Mouse (Mus musculus) colon, adult 2 months (tissue): ENCODE results near the gene 4931428L18Rik. TPM values are rescaled to one million over a fixed set of nuclear protein-coding genes. Genes with fewer than 3 reads are reported as not detected.

ENCODE experiments used
- polyA plus RNA-seq: library from polyadenylated mRNA; depleted of rRNA; stranded (reverse); fragments of >200 nt; gene quantifications from 2 replicates; pipeline ENCODE4 v1.2.3, GENCODE M21; 2012; rRNA removed

The 4931428L18Rik gene
- polyA plus RNA-seq = 0.10 TPM in 1 of 2 replicates, not detected in the other

DNA sequence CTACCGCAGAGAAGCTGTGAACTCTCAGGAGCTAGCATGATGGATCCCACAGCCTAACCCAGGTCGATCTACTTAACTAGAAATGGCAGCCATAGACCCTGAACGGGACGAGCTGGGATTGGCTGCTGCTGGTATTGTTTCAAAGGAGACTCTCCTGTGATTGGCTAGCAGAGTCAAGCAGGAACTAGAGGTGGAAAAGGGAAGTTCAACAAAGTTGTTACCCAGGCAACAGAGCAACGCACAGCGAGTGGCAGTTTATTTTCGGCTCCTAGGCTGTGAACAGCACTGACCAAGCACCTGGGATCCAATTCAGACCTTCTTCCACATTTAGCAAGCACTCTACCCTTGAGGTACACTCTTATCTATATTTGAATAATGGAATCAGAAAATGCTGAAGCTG, at the start of gene 4931428L18Rik, which contains the start of gene Pih1d3:
Gene 4931428L18Rik, minus strand, starts transcription at position 121 of the 400 bp plus-strand sequence.
Gene Pih1d3, plus strand, starts transcription at position 275 of the 400 bp plus-strand sequence.

DNA sequence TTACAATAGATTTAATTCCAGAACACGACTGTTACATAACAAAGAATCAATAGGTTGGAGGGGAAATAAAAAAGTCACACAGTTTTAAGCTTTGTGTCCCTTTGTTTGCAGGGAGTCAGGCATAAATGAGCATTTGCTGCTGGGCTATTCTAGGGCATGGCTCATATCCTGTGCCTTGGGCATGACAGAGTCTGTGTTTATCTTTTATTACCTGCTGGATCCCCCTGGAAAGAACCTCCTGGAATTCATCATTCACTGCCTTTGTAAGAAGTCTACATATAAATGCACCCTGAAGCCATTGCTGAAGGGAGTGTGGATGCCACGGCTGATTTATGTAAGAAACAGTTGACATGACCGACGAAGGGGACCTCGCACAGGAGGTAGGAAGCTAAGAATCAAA, 46.4 kb downstream of the 4931428L18Rik start, which contains the start of gene Lgsn:
Gene Lgsn, plus strand, starts transcription at position 301 of the 400 bp plus-strand sequence.

DNA sequence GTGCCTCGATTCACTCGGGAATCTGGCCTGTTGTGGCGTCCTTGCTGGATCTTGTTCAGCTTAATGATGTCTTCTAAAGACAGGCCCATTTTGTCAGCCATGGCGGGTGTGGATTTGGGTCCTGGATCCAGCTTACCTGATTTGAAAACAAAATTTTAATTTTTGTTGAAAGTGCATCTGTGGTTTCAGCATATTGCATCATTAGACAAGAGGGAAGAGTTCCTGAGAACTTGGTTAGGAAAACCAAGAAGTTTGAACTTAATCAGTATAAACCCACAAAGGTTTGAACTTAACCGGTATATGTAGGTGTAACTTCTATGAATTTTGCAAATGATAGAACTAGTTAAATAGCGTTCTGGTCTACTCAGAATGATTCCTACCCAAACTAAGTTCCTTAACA, 244.6 kb downstream of the 4931428L18Rik start, which contains the start of gene AC153137.1:
Gene AC153137.1, minus strand, starts transcription at position 101 of the 400 bp plus-strand sequence.

Other genes starting within 250 kb of the 4931428L18Rik start
- gene AC153137.1, start 244.7 kb downstream of the 4931428L18Rik start, polyA plus RNA-seq = not detected in 2 replicates
- not detected in 2 replicates for gene Lgsn, start 46.3 kb downstream of the 4931428L18Rik start, polyA plus RNA-seq
- not detected in 2 replicates for gene Pih1d3, start 154 bp upstream of the 4931428L18Rik start, polyA plus RNA-seq